Mouse (Mus musculus) heart, embryonic 15.5 days (tissue): ENCODE measurements around the gene Armc10. TPM values are rescaled to one million over a fixed set of nuclear protein-coding genes. Genes with fewer than 3 reads are reported as not detected.
A peak's percentile ranks its signal among the peaks of the same experiment; 100 is the strongest.
"Not testable (repeated sequence)": the region's sequence is repeated elsewhere in the genome, so short reads cannot be mapped to it uniquely, and the experiment has no call there.

Experiments used
- ATAC-seq: fragments of 200-750 bp; cut with Nextera tagmentation; replicated peaks from 2 replicates; pipeline ENCODE4 v1.8.0; 2017; ENCODE audit warnings: low read depth, moderate TSS enrichment; ENCODE audit not compliant: insufficient number of reproducible peaks, insufficient read depth, low FRiP score
- H3K27ac ChIP-seq: fragments of 300-500 bp; sonication (generic); 2 replicates; pipeline ENCODE4 v1.5.1; 2015; ENCODE audit warnings: mild to moderate bottlenecking, inconsistent platforms
- H3K27me3 ChIP-seq: fragments of 300-500 bp; sonication (generic); 2 replicates; pipeline ENCODE4 v1.6.1; 2015; ENCODE audit warnings: inconsistent platforms
- H3K36me3 ChIP-seq: fragments of 300-500 bp; sonication (generic); 2 replicates; pipeline ENCODE4 v1.6.1; 2015; ENCODE audit warnings: mild to moderate bottlenecking, inconsistent platforms
- H3K4me1 ChIP-seq: fragments of 300-500 bp; sonication (generic); replicated peaks from 2 replicates; pipeline ENCODE4 v1.6.1; 2015; ENCODE audit warnings: inconsistent platforms
- H3K4me2 ChIP-seq: fragments of 300-500 bp; sonication (generic); 2 replicates; pipeline ENCODE4 v1.6.1; 2015; ENCODE audit warnings: inconsistent platforms, mild to moderate bottlenecking, moderate library complexity
- H3K4me3 ChIP-seq: fragments of 300-500 bp; sonication (generic); 2 replicates; pipeline ENCODE4 v1.5.1; 2015; ENCODE audit warnings: mild to moderate bottlenecking, inconsistent platforms
- H3K9ac ChIP-seq: fragments of 300-500 bp; sonication (generic); 2 replicates; pipeline ENCODE4 v1.6.1; 2015; ENCODE audit warnings: mild to moderate bottlenecking, inconsistent platforms
- H3K9me3 ChIP-seq: fragments of 300-500 bp; sonication (generic); replicated peaks from 2 replicates; pipeline ENCODE4 v1.6.1; 2016; ENCODE audit warnings: inconsistent platforms
- WGBS: fragments of 180-500 bp; shearing (Covaris S2); methylation state at CpG from one replicate; pipeline ENCODE4 v1.1.7; 2015; ENCODE audit warnings: mixed read lengths; 5-methylcytosine and 5-hydroxymethylcytosine counted together
- polyA plus RNA-seq: library from polyadenylated mRNA; unstranded; fragments of >200 nt; fragmentation: Nextera tagmentation; extraction: Ambion mirVana; gene quantifications from 2 replicates; pipeline ENCODE4 v1.2.1, GENCODE M21; 2015

Armc10 gene
- polyA plus RNA-seq, 1 experiment from 2014 or later = 17.3 TPM

DNA sequence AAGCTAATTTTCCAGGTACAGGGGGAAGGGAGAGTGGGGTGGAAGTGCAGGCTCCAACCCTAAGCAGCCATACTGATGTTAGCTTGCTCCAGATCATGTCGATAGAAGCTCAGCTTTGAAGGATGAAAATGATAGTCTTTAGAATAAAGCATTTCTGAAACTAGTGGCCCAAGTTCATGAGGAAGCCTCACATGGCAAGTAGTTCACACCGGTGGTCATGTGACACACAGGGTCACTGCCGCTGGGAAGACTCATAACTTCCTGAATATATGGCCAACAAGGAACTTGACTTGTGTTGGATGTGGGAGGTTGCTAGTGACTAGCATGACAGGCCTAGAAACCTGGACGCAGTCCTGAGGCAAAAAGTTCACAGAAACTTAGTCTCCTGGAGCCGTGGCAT is 46.6 kb downstream of the Armc10 start:
- Histone ChIP-seq H3K27ac (no peak overlapping the region), H3K4me1 (0 out of 2 replicates have a peak, but pooled peaks cover 3% of the 10 kb centered on the region), H3K9me3 (no peaks in the 10 kb centered on the region), H3K36me3 (no peaks in the 10 kb centered on the region), H3K4me3 (no peak overlapping the region), H3K4me2 (no peak overlapping the region), H3K27me3 (no peaks in the 10 kb centered on the region), H3K9ac (no peak overlapping the region)
- WGBS = 91% methylated on average over 5 of the region's 5 CpGs
- ATAC-seq = no peak

DNA sequence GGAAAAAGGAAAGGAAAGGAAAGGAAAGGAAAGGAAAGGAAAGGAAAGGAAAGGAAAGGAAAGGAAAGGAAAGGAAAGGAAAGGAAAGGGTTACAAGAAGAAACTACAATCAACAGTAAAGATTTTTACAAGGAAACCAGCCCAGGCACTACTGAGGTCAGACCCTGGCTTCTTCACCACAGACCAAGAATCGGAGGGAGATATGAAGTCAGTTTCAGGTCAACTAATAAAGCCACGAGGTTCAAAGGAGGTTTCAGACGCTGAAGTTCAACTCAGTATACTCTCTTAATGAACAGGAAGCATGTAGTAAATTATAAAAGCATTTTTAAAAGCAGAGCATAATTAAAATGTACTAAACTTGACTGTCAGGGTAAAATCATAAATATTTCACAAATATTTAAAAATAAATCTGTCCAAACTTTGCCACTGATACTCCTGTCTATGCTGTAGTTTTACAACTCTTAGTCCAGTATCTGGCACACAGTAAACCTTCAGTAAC is 47.8 kb downstream of the Armc10 start:
- no peak overlapping the region for H3K4me3 ChIP-seq
- no peaks in the 10 kb centered on the region for H3K27me3 ChIP-seq
- no peak overlapping the region for H3K27ac ChIP-seq
- H3K9ac ChIP-seq = no peak overlapping the region
- ATAC-seq = no peak
- 55% methylated on average over 3 of the region's 3 CpGs for WGBS
- 0 out of 2 replicates have a peak, but pooled peaks cover 3% of the 10 kb centered on the region for H3K4me1 ChIP-seq
- H3K4me2 ChIP-seq = no peak overlapping the region
- H3K36me3 ChIP-seq = no peaks in the 10 kb centered on the region
- H3K9me3 ChIP-seq = no peaks in the 10 kb centered on the region

DNA sequence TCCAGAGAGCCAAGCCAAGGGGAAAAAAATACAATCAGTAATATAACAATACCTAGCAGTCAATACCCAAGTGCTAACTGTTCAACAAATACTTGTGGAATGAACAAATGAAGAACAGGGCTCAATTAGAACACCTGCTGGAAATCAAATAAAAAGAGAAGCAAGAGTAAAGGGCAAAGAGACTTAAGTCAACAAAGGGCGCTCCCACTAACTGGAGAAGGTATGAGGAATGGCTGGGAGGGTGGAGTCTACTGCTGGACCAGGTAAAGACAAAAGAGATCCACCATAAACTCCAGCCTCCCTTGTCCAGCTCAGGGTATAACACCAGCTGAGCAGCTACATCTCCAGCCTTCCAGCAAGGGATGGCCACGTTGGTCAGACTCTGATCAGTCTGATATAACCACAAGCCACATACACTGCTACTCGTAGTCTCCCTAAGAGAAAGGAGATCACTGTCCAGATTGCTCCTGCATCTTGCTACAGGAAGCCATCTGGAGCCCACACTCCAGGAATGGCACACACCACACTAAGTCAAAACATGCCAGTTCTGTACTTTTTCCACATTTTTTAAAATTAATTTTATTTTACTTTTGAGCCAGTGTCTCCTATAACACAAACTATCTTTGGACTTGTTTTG is 49.4 kb downstream of the Armc10 start:
- ATAC-seq = no peak
- H3K27me3 ChIP-seq = no peaks in the 10 kb centered on the region
- 79% methylated on average over 3 of the region's 3 CpGs for WGBS

DNA sequence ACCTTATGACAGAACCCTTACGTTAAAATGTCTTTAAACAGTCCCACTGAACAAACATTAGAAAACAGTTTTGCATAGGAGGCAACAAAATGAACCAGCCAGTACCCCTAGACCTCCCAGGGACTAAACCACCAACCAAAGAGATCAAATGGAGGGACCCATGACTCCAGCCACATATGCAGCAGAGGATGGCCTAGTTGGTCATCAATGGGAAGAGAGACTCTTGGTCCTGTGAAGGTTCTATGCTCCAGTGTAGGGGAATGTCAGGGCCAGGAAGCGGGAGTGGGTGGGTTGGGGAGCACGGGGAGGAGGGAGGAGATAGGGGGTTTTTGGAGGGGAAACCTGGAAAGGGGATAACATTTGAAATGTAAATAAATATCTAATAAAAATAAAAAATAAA is 53.9 kb downstream of the Armc10 start:
- 92% methylated on average over 3 of the region's 3 CpGs for WGBS
- H3K9ac ChIP-seq, ATAC-seq, H3K36me3 ChIP-seq, H3K9me3 ChIP-seq, H3K4me2 ChIP-seq, H3K4me3 ChIP-seq, H3K27ac ChIP-seq, H3K27me3 ChIP-seq: not testable (repeated sequence)
- H3K4me1 ChIP-seq = peaks cover 12% of the 10 kb centered on the region

More for the DNA sequence above, 49.4 kb downstream of the Armc10 start:
- Histone ChIP-seq H3K9me3 (no peaks in the 10 kb centered on the region), H3K36me3 (no peaks in the 10 kb centered on the region), H3K4me2 (no peak overlapping the region), H3K27ac (no peak overlapping the region), H3K4me1 (0 out of 2 replicates have a peak, but pooled peaks cover 5% of the 10 kb centered on the region), H3K9ac (no peak overlapping the region), H3K4me3 (no peak overlapping the region)

DNA sequence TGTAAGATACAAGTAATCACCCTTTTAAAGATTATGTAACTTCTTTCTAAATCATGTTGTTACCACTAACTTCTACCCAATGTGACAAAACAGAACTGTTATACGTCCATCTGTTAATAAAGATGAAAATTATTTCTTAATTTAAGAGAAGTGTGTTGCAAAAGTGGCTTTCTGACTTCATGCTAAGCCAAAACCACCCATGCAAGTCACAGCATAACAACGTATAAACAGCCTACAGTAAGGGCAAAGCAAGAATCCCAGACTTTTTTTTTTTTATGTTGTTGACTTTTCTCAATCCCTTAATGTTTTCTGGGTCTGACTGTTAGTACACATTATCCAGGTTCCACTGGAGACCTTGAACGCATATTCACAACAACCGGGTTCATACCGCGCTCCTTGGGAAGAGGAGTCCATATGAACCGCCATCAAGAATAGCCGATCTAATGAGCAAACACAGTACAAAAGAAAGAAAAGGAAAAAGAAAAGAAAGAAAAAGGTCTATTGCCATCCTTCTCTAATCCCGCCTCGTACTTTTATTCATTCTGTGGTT is 54.7 kb downstream of the Armc10 start:
- Histone ChIP-seq H3K9ac (peak overlapping the region; percentile 63), H3K4me1 (peaks cover 12% of the 10 kb centered on the region), H3K4me2 (peak overlapping the region; percentile 83), H3K36me3 (no peaks in the 10 kb centered on the region), H3K9me3 (no peaks in the 10 kb centered on the region), H3K27ac (no peak overlapping the region), H3K27me3 (no peaks in the 10 kb centered on the region), H3K4me3 (peak overlapping the region; percentile 77)
- ATAC-seq = no peak
- whole genome bisulfite sequencing = 22% methylated on average over 10 of the region's 10 CpGs

DNA sequence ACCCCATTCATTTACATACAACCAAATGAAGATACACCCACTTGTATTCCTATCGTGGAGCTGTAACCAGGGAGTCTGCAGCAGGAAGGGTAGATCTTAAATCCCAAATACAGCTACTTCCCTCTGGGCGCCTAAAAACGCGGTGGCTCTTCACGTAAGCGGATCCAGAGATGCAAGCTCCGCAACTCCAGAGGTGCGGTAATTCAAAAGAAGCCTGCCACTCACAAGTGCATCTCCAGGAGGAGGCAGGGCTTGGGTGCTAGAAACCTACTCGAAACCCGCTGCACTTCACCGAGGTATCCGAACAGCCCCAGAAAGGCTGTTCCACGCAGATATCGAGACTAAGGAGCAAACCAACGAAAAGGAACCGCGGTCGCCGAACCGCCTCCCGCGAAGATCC is 55.3 kb downstream of the Armc10 start:
- peak overlapping the region; percentile 83 for H3K4me2 ChIP-seq
- H3K9ac ChIP-seq = peak overlapping the region; percentile 63
- peak overlapping the region; percentile 77 for H3K4me3 ChIP-seq
- H3K36me3 ChIP-seq = no peaks in the 10 kb centered on the region
- no peak for ATAC-seq
- H3K4me1 ChIP-seq = peaks cover 12% of the 10 kb centered on the region
- H3K27ac ChIP-seq = peak overlapping the region; percentile 73
- no peaks in the 10 kb centered on the region for H3K9me3 ChIP-seq
- H3K27me3 ChIP-seq = no peaks in the 10 kb centered on the region
- 0% methylated on average over 22 of the region's 22 CpGs for WGBS

DNA sequence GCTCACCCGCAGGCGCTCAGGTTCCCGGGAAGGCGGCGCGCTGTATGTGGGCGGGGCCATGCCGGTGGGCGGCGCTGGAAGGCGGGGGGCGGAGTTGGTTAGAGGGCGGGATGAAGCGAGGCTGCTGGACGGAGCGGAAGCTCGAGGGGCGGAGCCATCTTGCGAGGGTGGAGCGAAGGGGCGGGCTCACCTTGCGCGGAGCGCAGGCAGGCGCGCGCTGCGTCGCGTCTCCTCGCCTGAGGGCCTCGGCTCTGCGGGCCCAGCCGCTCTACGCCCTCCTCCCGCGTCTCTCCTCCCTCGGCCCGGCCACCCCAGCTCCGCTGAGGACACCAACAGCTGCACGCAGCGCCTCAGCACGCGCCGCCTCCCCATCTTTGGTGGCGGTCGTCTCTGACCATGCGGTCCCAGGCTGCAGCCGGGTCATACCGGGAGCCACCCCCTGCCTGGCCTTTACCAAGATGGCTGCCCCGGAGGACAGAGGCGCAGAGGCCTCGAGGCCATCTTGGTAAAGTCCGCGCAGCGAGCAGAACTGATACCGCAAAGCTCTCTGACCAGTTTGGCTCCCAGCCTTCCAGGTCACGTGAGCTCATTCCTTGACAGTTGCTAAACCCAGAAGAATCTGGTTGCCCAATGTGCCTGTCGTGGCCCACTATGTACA is 55.9 kb downstream of the Armc10 start, which contains the start of gene Napepld:
TSS of gene Napepld (minus strand) at position 46 of the 658 bp plus-strand sequence.
- peak within 1 kb of the TSS; percentile 77 for H3K4me3 ChIP-seq
- peak; percentile 99 for ATAC-seq
- H3K4me2 ChIP-seq = peak within 1 kb of the TSS; percentile 83
- no peaks in the 10 kb centered on the region for H3K9me3 ChIP-seq
- peak within 1 kb of the TSS; percentile 90 for H3K9ac ChIP-seq
- H3K4me1 ChIP-seq = peaks cover 12% of the 10 kb centered on the region
- no peaks in the 10 kb centered on the region for H3K27me3 ChIP-seq
- WGBS = 1% methylated on average over 45 of the region's 59 CpGs
- peak within 1 kb of the TSS; percentile 99 for H3K27ac ChIP-seq
- no peaks in the 10 kb centered on the region for H3K36me3 ChIP-seq

DNA sequence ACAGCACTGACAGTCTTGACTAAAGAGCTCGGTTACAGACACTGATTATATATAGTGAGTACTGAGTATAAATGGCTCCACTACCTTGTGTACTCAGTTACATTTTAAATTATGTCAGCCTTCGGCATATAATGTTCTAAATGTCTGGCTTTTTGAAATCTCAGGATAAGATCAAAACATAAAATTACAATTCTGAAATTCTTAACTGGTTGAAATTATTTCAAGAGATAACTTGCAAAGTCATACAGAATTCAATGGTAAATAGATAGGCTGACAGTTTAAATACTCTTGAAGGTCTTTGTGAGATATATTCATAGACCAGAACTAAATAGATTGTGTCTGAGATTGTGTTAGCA is 56.4 kb downstream of the Armc10 start:
- Histone ChIP-seq H3K4me1 (peaks cover 12% of the 10 kb centered on the region), H3K4me2 (peak overlapping the region; percentile 83), H3K9me3 (no peaks in the 10 kb centered on the region), H3K4me3 (peak overlapping the region; percentile 77), H3K27me3 (no peaks in the 10 kb centered on the region), H3K27ac (peak overlapping the region; percentile 99), H3K9ac (peak overlapping the region; percentile 90), H3K36me3 (no peaks in the 10 kb centered on the region)
- WGBS = 59% methylated on average over 2 of the region's 2 CpGs
- ATAC-seq = no peak

DNA sequence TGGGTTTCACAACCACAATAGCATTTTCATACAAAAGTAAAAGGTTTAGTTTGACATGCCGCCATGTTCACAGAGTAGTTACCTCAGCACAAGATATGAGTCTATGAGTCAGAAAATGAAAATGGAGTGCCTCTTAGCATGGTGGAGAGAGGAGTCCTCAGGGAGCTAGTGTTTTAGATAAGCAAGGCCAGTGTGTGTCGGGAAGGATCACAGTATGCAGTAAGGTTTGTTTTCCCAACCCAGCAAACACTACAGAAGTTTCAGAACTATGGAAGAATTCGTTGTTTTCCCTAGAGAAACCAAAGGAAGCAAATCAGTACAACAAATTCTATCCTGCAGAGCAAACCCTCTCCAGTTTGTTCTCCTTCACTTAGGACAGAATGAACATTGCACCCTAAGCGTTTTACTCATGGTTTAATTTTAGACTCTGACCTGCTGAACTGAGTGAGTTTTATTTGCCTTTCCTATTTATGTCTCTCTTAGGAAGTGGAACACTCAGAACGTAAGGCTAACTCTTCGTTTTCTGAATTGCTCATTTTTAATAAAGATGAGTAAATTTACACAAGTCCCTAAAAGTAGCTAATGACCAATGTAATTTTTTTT is 57.4 kb downstream of the Armc10 start:
- Histone ChIP-seq H3K9ac (no peak overlapping the region), H3K27ac (peak overlapping the region; percentile 87), H3K36me3 (no peaks in the 10 kb centered on the region), H3K4me2 (no peak overlapping the region; the same call in 1 of the 2 replicates), H3K4me3 (no peak overlapping the region), H3K9me3 (no peaks in the 10 kb centered on the region), H3K27me3 (no peaks in the 10 kb centered on the region), H3K4me1 (peaks cover 12% of the 10 kb centered on the region)
- ATAC-seq = no peak
- 29% methylated on average over 6 of the region's 6 CpGs for WGBS

DNA sequence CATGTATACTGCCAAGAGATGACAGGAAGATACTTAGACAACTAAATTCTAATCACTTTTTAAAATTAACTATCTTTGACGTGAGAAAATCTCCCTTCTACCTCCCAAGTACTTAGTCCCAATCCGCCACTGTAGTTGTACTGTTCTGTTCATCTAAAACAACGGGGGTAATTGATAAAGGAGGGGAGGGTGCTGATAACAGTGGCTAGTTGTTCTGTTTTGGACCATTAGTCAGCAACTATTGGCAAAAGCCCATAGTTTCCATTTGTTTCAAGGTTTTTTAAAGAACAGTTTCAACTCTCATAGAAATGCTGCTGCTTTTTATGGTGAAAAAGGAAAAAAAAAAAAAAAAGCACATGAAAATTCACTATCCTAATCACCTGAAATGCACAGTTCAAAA is 58.1 kb downstream of the Armc10 start:
- Histone ChIP-seq H3K27me3 (no peaks in the 10 kb centered on the region), H3K9ac (no peak overlapping the region), H3K4me3 (no peak overlapping the region), H3K4me2 (no peak overlapping the region), H3K9me3 (no peaks in the 10 kb centered on the region), H3K27ac (no peak overlapping the region), H3K4me1 (peaks cover 12% of the 10 kb centered on the region), H3K36me3 (no peaks in the 10 kb centered on the region)
- 55% methylated on average over 3 of the region's 3 CpGs for WGBS
- ATAC-seq = no peak

DNA sequence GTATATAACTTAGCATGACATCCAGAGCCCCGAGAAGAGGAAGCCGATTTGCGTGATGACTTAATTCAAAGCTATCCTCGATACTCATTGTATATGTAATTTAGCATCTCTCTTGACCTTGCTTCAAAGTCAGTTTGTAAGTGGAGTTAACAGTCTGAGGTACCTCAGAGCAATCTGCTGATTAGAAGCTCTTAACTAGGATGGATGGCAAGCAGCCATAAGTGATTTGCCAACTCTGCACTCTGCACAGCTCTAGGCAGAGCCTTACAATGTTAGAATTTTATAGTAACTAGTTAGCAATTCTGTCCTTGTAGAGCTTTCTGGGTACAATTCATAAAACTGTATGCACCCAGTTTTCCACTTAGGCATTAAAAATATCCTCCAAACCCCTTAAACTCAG is 60.9 kb downstream of the Armc10 start:
- WGBS = 67% methylated on average over 4 of the region's 4 CpGs
- Histone ChIP-seq H3K4me3 (no peak overlapping the region), H3K27ac (peak overlapping the region; percentile 17), H3K9me3 (no peaks in the 10 kb centered on the region), H3K9ac (no peak overlapping the region), H3K4me1 (peaks cover 10% of the 10 kb centered on the region), H3K27me3 (no peaks in the 10 kb centered on the region), H3K4me2 (no peak overlapping the region), H3K36me3 (no peaks in the 10 kb centered on the region)
- no peak for ATAC-seq
